Mouse (Mus musculus) E14TG2a.4 (cell line): ENCODE data around the gene Thbs1.

Experiments used
- CTCF ChIP-seq: conservative IDR thresholded peaks from 2 replicates; pipeline ENCODE4 v1.5.1; 2014; ENCODE audit warnings: low read length
- NANOG ChIP-seq: IDR thresholded peaks from 2 replicates; pipeline ENCODE4 v1.6.1; 2014; ENCODE audit warnings: borderline replicate concordance, low read length, mixed read lengths

GRCm38 (mm10) chr2:118115647-118116046 is 4.0 kb downstream of the Thbs1 start:
- TF ChIP-seq CTCF = no peak
- no peak for TF ChIP-seq NANOG
